Mouse (Mus musculus): Measurements from ENCODE around the gene Gm20532.

Gene Gm20532

DNA sequence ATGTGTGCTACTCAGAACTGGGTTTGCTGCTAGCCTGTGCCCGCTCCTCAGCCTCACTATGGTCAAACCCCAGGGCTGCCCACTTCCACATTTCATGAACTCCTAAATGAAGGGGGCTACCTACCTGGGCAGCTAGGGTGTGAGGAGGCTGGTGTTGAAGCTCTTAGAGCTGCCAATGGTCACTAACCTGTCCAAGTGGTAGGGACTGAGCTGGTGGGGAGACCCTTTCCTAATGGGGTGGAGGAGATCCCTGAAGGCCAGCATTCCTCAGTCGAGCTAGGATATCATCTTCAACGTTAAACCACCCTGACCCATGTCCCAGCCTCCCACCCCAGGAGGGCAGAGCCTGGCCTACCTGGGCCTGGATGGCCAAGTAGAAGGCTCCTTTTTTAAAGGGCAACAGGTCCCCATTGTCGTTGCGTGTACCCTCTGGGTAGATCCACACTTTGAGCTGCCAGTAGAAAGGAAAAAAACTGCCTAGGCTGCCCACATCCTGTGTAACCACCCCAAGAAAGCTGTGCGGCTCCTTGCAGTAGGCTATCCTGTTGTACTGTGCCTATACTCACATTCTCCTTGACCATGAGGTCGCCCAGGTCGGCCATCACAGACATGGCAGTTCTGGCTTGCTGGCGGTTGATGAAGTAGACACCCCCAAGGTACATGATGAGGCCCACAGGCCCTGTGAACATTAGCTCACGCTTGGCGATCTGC, 9.4 kb downstream of the Gm20532 start:
- DNase-seq (ENCODE audit: low read depth, low spot score) = no peak

DNA sequence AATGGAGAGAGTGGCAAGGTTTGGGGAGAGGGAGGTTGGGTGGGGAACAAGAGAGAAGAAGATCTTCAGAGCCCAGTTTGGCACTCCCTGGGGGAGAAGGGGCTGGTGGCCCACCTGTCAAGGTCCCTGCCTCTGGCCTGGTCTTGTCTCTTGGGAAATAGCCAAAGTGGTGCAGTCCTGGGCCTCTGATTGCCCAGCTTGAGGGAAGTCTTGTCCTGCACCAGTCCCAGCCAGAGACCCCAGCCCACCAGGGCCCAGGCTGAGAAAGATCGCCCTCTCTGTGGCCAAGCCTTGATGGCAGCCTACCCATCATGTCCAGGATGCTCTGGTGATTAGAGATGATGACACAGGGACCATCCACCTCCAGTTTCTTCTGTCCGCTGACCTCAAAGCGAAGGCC, 10.5 kb downstream of the Gm20532 start:
- no peak for DNase-seq (ENCODE audit: low read depth, low spot score)

DNA sequence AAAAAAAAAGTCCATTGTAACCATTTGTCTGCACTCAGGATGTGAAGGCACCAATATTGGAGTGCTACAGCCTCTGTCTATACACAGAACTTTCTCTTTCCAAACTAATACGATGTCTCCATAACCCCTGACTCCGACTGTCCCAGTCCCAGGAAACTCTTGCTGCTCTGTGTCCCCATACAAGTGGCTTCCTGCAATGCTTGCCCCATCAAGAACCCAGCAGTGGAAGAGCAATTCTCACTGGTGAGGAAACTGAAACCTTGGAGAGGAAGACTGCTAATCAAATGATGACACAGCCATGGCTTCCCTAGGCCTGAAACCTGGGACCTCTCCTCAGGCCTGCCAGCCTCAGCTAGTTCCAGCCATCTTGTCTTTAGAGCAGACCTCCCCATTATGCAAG, 11.4 kb downstream of the Gm20532 start:
- DNase-seq (ENCODE audit: low read depth, low spot score) = no peak

DNA sequence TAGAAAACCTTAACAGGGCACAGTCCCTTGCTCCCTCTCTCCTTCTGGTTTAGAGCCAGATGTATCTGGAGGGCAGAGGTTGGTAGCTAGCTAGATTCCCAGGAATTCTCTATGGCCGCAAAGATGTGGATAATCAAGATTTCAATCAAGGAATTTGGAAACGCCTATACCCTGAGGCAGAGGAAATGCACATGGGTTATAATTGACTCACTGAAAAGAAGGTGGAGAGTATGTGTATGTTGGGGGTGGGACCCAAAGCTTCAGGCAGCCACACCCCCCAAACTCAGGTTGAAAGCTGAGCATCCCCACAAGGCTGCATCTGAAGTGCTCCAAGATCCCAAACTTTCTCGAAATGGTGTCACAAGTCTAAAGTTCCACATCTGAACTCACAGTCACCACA, 12.0 kb downstream of the Gm20532 start:
- peak; percentile 57 for DNase-seq (ENCODE audit: low read depth, low spot score)

DNA sequence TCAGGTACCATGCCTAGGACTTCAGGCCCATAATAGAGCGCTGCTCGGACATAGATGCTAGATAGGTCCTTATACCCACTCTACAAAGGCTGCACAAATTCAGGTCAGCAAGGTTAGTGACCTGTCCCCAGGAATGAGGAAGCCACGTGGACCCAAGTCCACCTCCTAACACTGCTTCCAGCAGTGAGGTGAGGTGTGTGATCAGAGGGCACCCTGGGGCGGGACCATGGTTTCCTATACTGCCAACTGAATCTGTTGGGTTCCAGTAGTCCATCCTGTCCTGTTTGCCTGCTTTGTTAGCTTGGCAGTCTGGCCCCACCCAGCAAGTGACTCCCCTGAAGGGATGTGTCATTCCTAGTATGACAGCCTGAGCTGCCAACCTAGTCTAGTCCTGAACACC, 13.5 kb downstream of the Gm20532 start:
- no peak for DNase-seq (ENCODE audit: low read depth, low spot score)

DNA sequence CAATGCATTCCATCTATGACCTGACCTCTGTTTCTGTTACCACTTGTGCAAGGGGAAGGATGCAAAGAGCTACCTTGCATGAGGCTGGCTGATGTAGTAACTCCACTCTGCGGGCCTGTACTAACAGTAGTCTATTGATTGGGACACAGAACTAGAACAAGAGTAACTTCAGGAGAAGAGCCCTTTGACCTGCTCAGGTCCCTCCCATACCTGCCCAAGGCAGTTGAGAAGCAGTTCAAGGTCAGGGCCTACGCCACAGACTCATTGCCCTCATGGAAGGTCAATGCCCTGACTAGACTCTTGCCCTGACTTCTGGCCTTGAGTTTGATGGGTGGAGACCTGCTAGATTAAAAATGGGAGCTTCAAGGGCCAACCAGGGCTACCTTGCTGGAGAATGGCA, 14.2 kb downstream of the Gm20532 start:
- DNase-seq (ENCODE audit: low read depth, low spot score) = peak; percentile 74

DNA sequence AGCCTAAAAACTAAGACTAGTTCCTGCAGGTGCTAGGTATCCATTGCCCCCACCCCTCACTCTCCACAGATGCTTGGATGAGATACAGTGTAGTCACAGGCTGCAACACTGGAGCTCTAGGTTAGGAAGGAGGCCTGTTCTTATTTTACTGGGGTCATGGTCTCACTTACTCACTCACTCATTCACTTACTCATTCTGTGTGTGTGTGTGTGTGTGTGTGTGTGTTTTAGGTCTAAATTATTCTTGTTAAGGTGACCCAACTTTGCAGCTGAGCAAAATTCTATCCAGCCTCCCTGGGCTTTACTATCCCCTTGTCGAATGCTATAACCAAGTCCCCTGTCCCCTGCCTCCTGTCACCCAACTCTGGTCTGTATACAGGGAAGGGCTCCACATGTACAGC, 15.2 kb downstream of the Gm20532 start:
- DNase-seq (ENCODE audit: low read depth, low spot score) = no peak

DNA sequence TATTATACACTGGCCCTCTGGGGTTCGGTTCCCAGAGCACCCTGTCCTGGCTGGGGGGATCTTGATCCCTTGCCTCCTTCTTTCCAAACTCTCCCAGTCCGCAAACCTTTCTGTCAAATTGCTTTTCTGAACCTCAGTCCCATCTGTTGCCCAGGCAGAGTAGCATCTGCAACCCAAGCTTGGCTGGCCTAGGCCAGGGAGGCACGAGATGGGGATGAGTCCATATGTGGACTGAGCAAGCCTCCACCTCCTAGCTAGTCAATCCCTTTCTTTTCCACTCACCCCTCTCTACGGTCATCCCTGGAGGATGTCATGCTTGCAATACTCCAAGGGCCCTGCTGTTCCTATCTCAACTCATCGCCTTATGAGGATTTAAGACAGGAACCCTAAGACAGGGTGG, 16.2 kb downstream of the Gm20532 start:
- no peak for DNase-seq (ENCODE audit: low read depth, low spot score)

DNA sequence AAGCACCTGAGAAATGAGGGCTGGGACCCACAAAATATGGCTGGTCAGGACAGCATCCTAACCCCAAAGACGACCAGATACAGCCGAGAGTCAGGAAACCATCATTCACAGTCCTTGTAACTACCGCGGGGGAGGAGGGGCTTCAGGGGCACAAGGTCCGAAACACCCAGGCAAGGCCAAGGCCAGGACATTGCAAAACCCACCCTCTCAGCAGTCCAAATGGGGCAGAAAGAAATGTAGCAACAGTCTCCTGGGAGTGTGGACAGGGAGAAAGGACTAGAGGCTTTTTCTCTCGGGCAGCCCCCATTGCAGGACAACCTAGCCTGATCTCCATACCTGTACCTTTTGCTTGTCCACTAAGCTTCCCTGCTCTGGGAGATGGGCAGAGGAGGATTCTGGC, 16.7 kb downstream of the Gm20532 start:
- DNase-seq (ENCODE audit: low read depth, low spot score) = no peak

DNA sequence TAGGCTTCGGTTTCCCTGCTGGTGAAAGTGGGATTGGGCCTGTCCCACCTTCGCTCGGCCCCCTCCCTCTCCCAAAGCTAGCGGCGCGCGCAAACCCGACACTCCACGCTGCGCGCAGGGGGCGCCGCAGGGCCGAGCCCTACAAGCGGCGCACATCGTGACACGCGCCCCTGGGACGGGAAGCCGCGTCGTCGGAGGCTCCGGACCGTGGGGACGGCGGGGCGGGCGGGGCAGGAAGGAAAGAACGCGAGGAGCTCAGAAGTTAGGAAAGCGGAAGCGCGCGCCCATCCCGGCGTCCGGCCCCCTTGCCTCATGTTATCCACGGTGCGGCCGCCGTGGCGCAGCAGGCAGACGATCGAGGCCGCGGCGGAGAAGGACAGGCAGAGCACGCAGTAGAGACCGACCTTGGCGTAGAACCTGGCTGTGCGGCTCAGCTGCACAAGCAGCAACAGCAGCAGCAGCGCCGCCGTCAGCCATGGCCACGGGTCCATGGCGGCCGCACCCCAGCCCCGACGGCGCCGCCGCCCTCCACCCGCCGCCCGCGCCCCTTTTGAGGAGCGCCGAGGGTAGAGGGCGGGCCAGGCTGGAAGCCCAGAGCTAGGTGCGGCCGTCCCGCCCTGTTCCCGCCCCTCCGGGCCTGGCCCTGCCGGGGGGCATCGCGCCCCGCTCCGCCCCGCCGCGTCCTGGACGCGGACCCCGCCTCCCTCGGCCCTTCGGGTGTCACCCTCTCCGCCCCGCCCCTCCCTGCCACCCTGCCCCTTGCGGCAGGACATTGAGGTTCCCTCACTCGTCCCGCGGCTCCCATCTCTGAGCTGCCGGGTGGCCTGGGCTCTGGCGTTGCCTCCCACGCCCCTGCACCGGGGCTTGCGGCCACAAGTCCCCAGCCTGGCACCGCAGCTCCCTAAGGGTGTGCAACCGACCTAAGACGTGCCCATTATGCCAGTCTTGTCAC, 17.6 kb downstream of the Gm20532 start, which contains the start of gene Agpat2:
Gene Agpat2 (minus strand): TSS at position 698 of the 952 bp plus-strand sequence.
- peak; percentile 90 for DNase-seq (ENCODE audit: low read depth, low spot score)

DNA sequence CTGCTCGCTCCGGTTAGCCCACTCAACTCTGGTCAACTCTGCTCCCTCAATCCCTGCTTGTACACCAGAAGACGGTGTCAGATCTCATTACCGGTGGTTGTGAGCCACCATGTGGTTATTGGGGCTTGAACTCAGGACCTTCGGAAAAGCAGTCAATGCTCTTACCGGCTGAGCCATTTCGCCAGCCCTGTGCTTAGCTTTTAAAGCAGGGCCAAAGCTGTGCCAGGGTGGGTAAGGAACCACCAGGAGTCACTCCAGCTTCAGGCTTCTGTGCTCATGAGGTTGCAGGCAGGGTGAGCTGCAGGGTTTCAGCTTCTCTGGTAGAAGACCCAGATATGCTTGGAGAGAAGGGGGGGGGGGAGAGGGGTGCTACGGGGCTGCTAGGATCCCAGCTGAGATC, 18.9 kb downstream of the Gm20532 start:
- DNase-seq (ENCODE audit: low read depth, low spot score) = no peak

DNA sequence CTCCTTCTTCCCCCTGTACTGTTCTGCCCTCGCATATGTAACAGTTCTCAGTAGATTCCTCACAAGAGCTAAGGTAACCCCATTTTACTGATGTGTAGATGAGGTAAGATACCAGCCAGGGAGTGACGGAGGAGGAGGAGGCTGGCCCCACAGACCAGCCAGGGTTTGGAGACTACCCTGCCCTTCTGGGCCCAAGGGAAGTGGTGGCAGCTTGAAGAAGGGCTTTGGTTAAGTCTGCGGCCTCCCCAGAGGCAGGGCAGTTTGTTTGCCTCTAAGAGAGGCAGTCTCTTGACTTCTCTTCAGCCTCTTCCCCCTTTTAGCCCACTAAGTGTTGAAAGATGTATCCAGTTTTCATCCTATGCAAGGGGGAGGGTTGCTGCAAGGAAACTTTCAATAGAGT, 20.1 kb downstream of the Gm20532 start:
- DNase-seq (ENCODE audit: low read depth, low spot score) = no peak

DNA sequence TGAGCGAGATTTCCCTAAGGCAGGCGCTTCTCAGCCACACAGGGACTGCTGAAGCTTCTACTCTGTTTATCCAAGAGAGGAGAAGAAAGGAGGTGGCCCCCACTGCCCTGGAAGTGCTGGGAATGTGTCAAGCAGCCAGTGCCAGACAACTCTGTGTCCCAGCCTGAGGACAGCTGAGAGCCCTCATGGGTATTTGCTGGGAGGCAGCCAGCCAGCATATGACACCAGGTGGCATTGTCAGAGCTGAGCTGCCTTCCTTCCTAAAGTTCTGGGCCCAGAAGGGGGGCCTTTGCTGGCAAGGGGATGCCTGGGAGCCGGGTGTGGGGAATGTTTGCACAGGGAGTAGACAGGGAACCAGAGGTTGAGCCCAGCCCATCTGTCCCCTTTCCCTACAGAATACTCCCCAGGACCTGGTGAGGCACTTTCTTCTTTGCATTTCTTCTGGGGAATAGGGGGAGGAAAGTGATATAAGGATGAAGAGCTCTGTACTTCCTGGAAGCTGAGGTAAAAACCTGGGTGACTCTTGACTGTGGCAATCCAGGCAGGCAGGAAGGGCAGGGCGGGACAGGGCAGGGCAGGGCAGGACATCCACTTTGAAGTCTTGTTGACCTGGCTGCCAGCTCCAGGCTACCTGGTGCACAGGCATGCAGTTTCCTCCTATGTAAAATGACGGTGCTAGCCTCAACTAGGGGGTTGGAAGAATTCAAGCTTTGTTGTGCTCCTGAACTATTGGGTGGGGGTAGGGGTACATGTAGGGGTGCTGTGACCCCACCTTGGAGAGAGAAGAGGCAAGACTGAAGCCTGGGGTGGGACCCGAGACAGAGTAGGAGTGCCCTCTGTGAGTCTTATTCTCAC, 20.8 kb downstream of the Gm20532 start:
- no peak for DNase-seq (ENCODE audit: low read depth, low spot score)

DNA sequence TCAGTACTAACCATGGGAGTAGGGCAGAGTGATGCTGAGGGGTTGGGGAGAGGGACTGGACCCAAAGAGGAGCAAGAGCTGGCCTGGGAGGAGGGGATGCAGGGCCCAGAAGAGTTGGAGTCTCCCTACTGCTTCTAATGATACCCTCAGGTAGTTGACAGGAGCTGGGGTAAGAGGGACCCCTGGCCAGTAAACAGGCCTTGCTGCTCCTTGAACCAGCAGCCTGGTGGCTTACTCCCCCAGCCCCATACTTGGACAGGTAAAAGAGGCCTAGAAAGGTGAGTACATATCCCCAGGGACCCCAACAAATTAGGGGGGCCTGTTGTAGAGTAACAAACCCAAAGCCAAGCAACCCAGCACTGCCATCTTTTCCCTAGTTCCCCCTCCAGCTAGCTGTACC, 22.3 kb downstream of the Gm20532 start:
- no peak for DNase-seq (ENCODE audit: low read depth, low spot score)

DNA sequence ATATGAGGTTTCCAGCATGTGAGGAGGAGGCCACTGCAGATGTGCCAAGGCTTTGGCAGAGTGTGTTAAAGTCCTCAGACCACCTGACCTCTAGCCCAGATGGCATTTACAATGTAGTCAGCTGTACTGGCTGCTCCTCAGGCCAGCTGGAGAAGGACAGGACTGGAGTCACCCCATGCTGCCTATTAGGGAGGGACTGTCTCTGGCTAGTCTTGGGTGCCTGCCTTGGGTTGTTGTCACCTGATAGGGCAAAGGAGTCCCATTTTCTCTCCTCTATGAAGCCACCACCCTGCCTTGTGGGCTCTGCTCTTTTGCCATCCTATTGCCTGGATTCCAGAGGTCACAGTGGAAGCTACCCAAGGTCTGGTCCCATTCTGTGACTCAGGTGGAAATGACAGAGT, 22.8 kb downstream of the Gm20532 start:
- DNase-seq (ENCODE audit: low read depth, low spot score) = no peak

DNA sequence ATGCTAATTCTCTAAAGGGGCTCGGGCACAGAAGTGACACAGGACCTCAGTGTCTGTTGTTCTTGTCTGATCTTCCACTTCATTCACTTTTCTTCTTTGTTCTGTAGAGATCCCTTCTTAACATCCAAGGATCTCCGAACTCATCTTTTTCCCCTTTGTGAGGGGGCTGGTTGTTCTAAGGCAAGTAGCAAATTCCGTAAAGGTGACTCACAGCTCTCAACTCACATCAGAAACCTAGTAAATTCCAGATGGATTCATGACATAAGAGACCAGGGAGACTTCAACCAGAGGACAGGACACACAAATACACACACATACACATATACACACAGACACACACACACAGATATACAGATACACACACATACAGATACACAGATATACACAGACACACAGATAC, 24.1 kb downstream of the Gm20532 start:
- DNase-seq (ENCODE audit: low read depth, low spot score) = peak; percentile 68

DNA sequence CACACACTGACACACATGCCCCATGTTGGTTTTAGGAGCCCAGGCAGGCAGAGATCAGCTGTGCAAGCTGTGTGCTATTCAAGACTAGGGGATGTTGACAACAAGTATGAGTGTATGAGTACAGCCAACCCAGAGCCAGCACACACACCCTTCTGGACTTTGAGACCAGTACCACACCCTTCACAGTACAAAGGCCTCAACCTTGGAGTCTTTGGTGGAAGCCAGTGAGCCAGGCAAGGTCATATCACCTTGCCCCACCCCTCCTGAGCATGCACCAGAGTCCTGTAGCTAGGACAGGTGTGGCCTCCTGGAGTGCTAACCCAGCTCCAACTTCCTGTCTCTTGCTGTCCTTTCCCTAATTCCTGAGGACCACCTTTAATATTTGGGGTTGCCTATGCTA, 24.6 kb downstream of the Gm20532 start:
- DNase-seq (ENCODE audit: low read depth, low spot score) = peak; percentile 99

DNA sequence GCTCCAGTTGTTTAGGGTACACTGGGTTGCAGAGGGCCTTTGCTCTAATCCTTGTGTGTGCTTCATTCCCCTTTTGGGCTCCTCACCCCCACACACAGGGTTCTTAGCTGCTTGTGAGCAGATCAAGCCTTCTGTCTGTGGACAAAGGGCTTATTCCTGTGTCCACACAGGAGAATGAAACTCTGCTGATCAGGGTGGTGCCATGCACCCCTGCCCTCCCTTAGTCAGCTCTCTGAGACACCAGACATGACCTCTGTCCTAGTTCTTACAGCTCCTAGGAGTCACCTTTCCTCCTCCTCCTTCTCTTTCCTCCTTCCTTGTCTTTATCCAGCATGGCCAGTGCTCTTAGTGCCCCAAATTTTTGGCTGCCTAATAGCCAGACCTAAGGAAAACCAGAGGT, 25.5 kb downstream of the Gm20532 start:
- DNase-seq (ENCODE audit: low read depth, low spot score) = no peak

DNA sequence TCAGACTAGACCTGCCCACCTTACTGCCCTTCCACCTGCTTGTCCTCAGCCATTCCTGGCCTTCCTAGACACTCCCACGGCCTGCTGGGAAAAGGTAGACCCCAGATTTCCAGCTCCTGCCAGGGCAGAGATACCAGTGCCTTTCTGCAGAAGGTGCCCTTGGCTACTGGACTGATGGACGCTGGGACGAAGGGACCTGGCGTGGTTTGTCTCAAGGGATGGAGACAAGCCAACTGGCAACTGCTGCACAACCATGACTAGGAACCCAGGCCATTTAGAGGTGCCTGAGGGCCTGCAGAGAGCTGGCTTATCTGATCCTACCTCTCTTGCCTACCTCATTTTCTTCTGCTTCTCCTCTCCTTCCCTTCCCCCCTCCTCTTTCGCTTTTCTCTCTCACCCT, 28.5 kb downstream of the Gm20532 start:
- DNase-seq (ENCODE audit: low read depth, low spot score) = no peak

DNA sequence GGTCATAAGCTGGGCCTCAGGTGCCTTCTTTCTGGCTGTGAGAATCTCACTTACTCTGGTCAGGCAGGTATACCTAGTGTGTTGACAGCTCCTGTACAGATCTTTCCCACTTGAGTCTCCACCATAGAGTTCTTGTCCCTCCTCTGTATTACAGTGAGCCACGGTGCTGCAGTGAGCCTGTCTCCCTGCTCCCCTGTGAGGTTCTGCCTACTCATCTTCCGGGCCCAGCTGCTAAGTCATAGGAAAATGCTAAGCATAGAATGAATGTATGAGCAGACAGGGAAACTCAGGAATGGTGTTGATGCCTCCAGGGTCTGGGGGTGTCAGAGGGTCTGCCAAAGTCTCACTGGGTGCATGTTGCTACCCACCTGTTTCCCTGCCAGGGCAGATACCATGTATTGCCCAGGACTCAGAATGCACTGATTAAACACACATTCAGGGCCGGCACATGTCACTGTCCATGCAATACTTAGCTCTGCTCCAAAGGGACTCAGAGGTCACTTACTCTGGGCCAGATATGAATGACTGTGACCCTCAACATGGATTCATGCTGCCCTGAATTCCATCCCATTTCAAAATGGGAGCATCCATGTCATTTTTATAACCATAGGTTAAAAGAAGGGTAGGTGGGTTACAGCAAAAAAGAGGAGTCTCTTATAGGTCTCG, 29.2 kb downstream of the Gm20532 start:
- no peak for DNase-seq (ENCODE audit: low read depth, low spot score)

DNA sequence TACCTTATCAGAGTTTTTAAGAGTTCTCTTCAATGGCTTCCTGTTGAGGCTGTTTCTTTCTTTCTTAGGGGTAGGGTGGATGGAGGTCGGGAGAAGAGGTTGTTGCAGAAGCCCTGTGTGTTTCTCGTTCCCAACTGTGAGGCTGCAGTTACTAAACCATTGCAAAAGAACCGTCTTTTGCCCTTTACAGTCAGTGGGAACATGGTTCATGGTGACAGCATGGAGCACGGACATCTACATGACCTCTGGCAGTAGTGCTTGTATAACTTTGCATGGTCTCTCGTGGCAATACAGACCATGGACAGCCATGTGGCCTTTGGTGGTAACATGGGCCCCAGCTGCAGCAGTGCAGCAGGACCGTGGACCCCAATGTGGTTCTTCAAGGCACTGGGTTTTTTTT, 30.9 kb downstream of the Gm20532 start:
- no peak for DNase-seq (ENCODE audit: low read depth, low spot score)

Data from R1 (cell line).